Mouse (Mus musculus) brown adipose tissue, adult 24 weeks (tissue): Measurements from ENCODE around the gene Ldlrad3. TPM values are rescaled to one million over a fixed set of nuclear protein-coding genes. Genes with fewer than 3 reads are reported as not detected.

Source experiments
- H3K27ac ChIP-seq: fragments of 200-500 bp; replicated peaks from 2 replicates; pipeline ENCODE4 v1.5.1; 2012; ENCODE audit warnings: low read depth, mild to moderate bottlenecking, low read length
- H3K4me1 ChIP-seq: fragments of 200-500 bp; 2 replicates; pipeline ENCODE4 v1.6.1; 2012; ENCODE audit warnings: low read length, mixed read lengths; ENCODE audit not compliant: control insufficient read depth, insufficient read depth, insufficient read length
- H3K4me3 ChIP-seq: fragments of 200-500 bp; 2 replicates; pipeline ENCODE4 v1.5.1; 2012; ENCODE audit warnings: low read depth, mild to moderate bottlenecking, low read length, moderate library complexity; ENCODE audit not compliant: insufficient read depth
- polyA plus RNA-seq: library from polyadenylated mRNA; stranded (reverse); fragments of >200 nt; gene quantifications from 2 replicates; pipeline ENCODE4 v1.2.4, GENCODE M21; 2012; ENCODE audit not compliant: missing spikeins, insufficient read depth, insufficient read length

Ldlrad3 gene
- polyA plus RNA-seq, 1 experiment = 7.8 TPM

GRCm38 (mm10) chr2:102040011-102040410, 146.2 kb downstream of the Ldlrad3 start:
- Histone ChIP-seq H3K27ac (peak overlapping the region; percentile 34), H3K4me1 (peaks cover 13% of the 10 kb centered on the region), H3K4me3 (no peak overlapping the region)

GRCm38 (mm10) chr2:102038895-102039667, 147.1 kb downstream of the Ldlrad3 start:
- H3K27ac ChIP-seq = no peak overlapping the region; the same call in 1 of the 2 replicates
- no peak overlapping the region for H3K4me3 ChIP-seq
- H3K4me1 ChIP-seq = peaks cover 13% of the 10 kb centered on the region

- Histone ChIP-seq H3K27ac (no peak overlapping the region), H3K4me3 (no peak overlapping the region), H3K4me1 (peaks cover 16% of the 10 kb centered on the region)
Observed at GRCm38 (mm10) chr2:102038229-102038894, 147.8 kb downstream of the Ldlrad3 start.

- H3K27ac ChIP-seq = peak overlapping the region; percentile 44; the same call in 1 of the 2 replicates
- peaks cover 21% of the 10 kb centered on the region for H3K4me1 ChIP-seq
Observed at GRCm38 (mm10) chr2:102036665-102037511, 149.3 kb downstream of the Ldlrad3 start.

GRCm38 (mm10) chr2:102034513-102034879, 151.7 kb downstream of the Ldlrad3 start:
- H3K4me1 ChIP-seq = peaks cover 21% of the 10 kb centered on the region
- H3K4me3 ChIP-seq = no peak overlapping the region

More at GRCm38 (mm10) chr2:102036665-102037511, 149.3 kb downstream of the Ldlrad3 start:
- no peak overlapping the region for H3K4me3 ChIP-seq

GRCm38 (mm10) chr2:102033818-102034512, 152.2 kb downstream of the Ldlrad3 start:
- peaks cover 18% of the 10 kb centered on the region for H3K4me1 ChIP-seq
- H3K4me3 ChIP-seq = no peak overlapping the region
- H3K27ac ChIP-seq = no peak overlapping the region

More at GRCm38 (mm10) chr2:102034513-102034879, 151.7 kb downstream of the Ldlrad3 start:
- H3K27ac ChIP-seq = no peak overlapping the region

GRCm38 (mm10) chr2:102032713-102033343, 153.4 kb downstream of the Ldlrad3 start:
- no peak overlapping the region for H3K27ac ChIP-seq
- no peak overlapping the region for H3K4me3 ChIP-seq
- peaks cover 13% of the 10 kb centered on the region; the same call in 1 of the 2 replicates for H3K4me1 ChIP-seq

GRCm38 (mm10) chr2:102030652-102031051, 155.5 kb downstream of the Ldlrad3 start:
- Histone ChIP-seq H3K4me3 (no peak overlapping the region), H3K4me1 (peaks cover 8% of the 10 kb centered on the region; the same call in 1 of the 2 replicates), H3K27ac (no peak overlapping the region)

- Histone ChIP-seq H3K27ac (no peak overlapping the region), H3K4me1 (peaks cover 8% of the 10 kb centered on the region; the same call in 1 of the 2 replicates), H3K4me3 (no peak overlapping the region)
Observed at GRCm38 (mm10) chr2:102030152-102030551, 156.0 kb downstream of the Ldlrad3 start.

- Histone ChIP-seq H3K4me3 (no peak overlapping the region), H3K27ac (no peak overlapping the region), H3K4me1 (peaks cover 8% of the 10 kb centered on the region; the same call in 1 of the 2 replicates)
Observed at GRCm38 (mm10) chr2:102029682-102030081, 156.5 kb downstream of the Ldlrad3 start.

GRCm38 (mm10) chr2:102027265-102027664, 158.9 kb downstream of the Ldlrad3 start:
- no peak overlapping the region for H3K4me3 ChIP-seq
- H3K4me1 ChIP-seq = no peaks in the 10 kb centered on the region
- H3K27ac ChIP-seq = no peak overlapping the region

- Histone ChIP-seq H3K4me3 (no peak overlapping the region), H3K27ac (no peak overlapping the region), H3K4me1 (no peaks in the 10 kb centered on the region)
Observed at GRCm38 (mm10) chr2:102026156-102026555, 160.0 kb downstream of the Ldlrad3 start.

- Histone ChIP-seq H3K4me1 (no peaks in the 10 kb centered on the region), H3K4me3 (no peak overlapping the region), H3K27ac (no peak overlapping the region)
Observed at GRCm38 (mm10) chr2:102024483-102024882, 161.7 kb downstream of the Ldlrad3 start.
